Mouse (Mus musculus) MEL (cell line): ENCODE measurements around the gene Lce1j.
A peak's percentile ranks its signal among the peaks of the same experiment; 100 is the strongest.

Experiments
- BHLHE40 ChIP-seq: IDR thresholded peaks from 2 replicates; pipeline ENCODE4 v1.6.1; 2012; ENCODE audit warnings: low read depth, mild to moderate bottlenecking, inconsistent platforms, low read length, improper control_type of control experiment, borderline replicate concordance
- CHD1 ChIP-seq: IDR thresholded peaks from 2 replicates; pipeline ENCODE4 v1.6.1; 2012; ENCODE audit warnings: low read depth, mild to moderate bottlenecking, inconsistent platforms, low read length, improper control_type of control experiment
- CTCF ChIP-seq, 3 experiments: IDR thresholded peaks in 2 of 3; conservative IDR thresholded peaks in 1 of 3; 2 replicates each; pipeline ENCODE4 v1.5.1; 2011 to 2012; ENCODE audit warnings: low read length in 3 of 3, low read depth in 2 of 3, mild to moderate bottlenecking in 2 of 3, improper control_type of control experiment in 1 of 3, inconsistent platforms in 1 of 3, mixed read lengths in 1 of 3, moderate library complexity in 1 of 3; ENCODE audit not compliant: control insufficient read depth in 1 of 3, insufficient read depth in 1 of 3, poor library complexity in 1 of 3, severe bottlenecking in 1 of 3
- E2F4 ChIP-seq: IDR thresholded peaks from 2 replicates; pipeline ENCODE4 v1.6.1; 2011; ENCODE audit warnings: low read depth, low read length, improper control_type of control experiment, borderline replicate concordance
- GATA1 ChIP-seq: IDR thresholded peaks from 2 replicates; pipeline ENCODE4 v1.6.1; 2011; ENCODE audit warnings: low read depth, low read length, improper control_type of control experiment
- KAT2A ChIP-seq: conservative IDR thresholded peaks from 2 replicates; pipeline ENCODE4 v1.6.1; 2012; ENCODE audit warnings: low read depth, low read length, improper control_type of control experiment, inconsistent platforms
- NELFE ChIP-seq: IDR thresholded peaks from 2 replicates; pipeline ENCODE4 v1.6.1; 2011; ENCODE audit warnings: low read depth, low read length, improper control_type of control experiment
- POLR2A ChIP-seq, 2 experiments: IDR thresholded peaks; 2 replicates each; pipeline ENCODE4 v1.6.1; 2011 to 2012; ENCODE audit warnings: low read length in 2 of 2, mild to moderate bottlenecking in 2 of 2, control low read depth in 1 of 2, improper control_type of control experiment in 1 of 2, low read depth in 1 of 2, moderate library complexity in 1 of 2; ENCODE audit not compliant: control insufficient read depth in 1 of 2, insufficient read depth in 1 of 2, poor library complexity in 1 of 2
- TAL1 ChIP-seq: IDR thresholded peaks from 2 replicates; pipeline ENCODE4 v1.6.1; 2012; ENCODE audit warnings: mild to moderate bottlenecking, inconsistent platforms, low read length, moderate library complexity, mixed read lengths
- TCF12 ChIP-seq: IDR thresholded peaks from 2 replicates; pipeline ENCODE4 v1.6.1; 2014; ENCODE audit warnings: low read depth, mild to moderate bottlenecking, inconsistent platforms, low read length, improper control_type of control experiment, moderate library complexity

GRCm38 (mm10) chr3:92771573-92771972, 18.7 kb downstream of the Lce1j start:
- no peak for TF ChIP-seq GATA1
- no peak for TF ChIP-seq E2F4
- no peak for TF ChIP-seq TAL1
- no peak for TF ChIP-seq KAT2A
- no peak for TF ChIP-seq POLR2A (IDR thresholded peaks at IDR 0.05; ENCODE audit: control insufficient read depth in 1 of 2, insufficient read depth in 1 of 2, low read depth in 1 of 2, low read length in 2 of 2, poor library complexity in 1 of 2)
- no peak for TF ChIP-seq TCF12
- no peak for TF ChIP-seq NELFE
- peak in 2 of 3 experiments; percentile 16 to 39; a peak in 3 of 6 replicates for TF ChIP-seq CTCF (IDR thresholded peaks at IDR 0.05 in 2 of 3, conservative IDR thresholded peaks at IDR 0.05 in 1 of 3; ENCODE audit: control insufficient read depth in 1 of 3, insufficient read depth in 1 of 3, low read depth in 2 of 3, low read length in 3 of 3, poor library complexity in 1 of 3, severe bottlenecking in 1 of 3)
- no peak for TF ChIP-seq CHD1
- no peak for TF ChIP-seq BHLHE40
